Mouse (Mus musculus): ENCODE measurements at regions not wholly inside any gene's neighbourhood (a gene's known extent, or its start where the extent isn't known, plus 50 kb on each side); places are given as distances from the start of the nearest gene placed in this dataset.
A peak's percentile ranks its signal among the peaks of the same experiment; 100 is the strongest.

DNA sequence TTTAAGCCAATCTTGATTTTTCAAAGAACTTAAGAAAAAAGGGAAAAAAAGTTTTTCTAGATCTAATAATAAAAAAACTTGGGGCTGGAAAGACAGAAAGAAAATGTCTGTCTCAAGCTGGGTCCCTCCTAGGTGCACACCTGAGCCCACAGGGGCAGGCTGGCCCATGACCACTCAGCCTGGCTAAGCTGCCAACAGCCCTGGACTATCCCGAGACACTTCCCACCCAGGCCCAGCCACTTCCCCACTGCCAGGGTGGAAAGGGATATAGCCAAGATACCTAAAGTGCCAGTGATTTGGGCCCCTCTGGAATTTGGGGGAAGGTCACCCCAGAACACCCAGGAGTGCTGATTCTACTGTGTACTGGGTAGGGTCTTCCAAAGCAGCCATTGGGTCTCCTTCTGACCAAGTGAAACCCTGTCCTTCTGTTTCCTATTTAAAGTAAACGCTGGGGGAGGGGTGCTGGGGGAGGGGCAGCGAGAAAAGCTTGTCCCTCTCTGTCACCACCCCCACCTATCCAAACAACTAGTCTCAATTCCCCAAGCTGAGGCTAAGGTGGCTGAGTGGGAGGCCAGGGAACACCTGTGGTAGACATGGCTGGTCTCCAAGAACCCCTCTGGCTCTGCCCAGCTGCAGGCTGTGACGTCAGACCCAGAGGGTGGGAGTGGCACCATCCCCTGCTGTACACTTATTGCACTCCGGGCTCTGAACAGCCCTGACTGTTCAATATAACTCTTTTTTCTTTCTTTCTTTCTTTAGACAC is 62.6 kb downstream of the Mcfd2 start:
- 8% methylated on average over 5 of the region's 5 CpGs for WGBS
- H3K27me3 ChIP-seq (replicated peaks; ENCODE audit: insufficient read depth, low read length): no peaks in the 10 kb centered on the region
- peak; percentile 63 for DNase-seq (ENCODE audit: low spot score)
- TF ChIP-seq EP300 (IDR thresholded peaks at IDR 0.05): no peak
- no peak for TF ChIP-seq CTCF (IDR thresholded peaks at IDR 0.05)
- H3K4me3 ChIP-seq (ENCODE audit: low read depth, low read length): no peak overlapping the region
- no peaks in the 10 kb centered on the region for H3K9me3 ChIP-seq (ENCODE audit: low read length)
- H3K4me2 ChIP-seq (replicated peaks; ENCODE audit: low read depth, low read length): no peak overlapping the region
- no peaks in the 10 kb centered on the region for H3K36me3 ChIP-seq (ENCODE audit: insufficient read depth, low read length)
- H3K9ac ChIP-seq (replicated peaks; ENCODE audit: low read depth): no peak overlapping the region
- peak overlapping the region; percentile 83 for H3K27ac ChIP-seq (ENCODE audit: low read length)
- H3K4me1 ChIP-seq (ENCODE audit: insufficient read depth, low read depth, low read length): peaks cover 3% of the 10 kb centered on the region; the same call in 1 of the 2 replicates
- peak; percentile 42 for ATAC-seq

GRCm38 (mm10) chr17:87202490-87202889 is 63.2 kb downstream of the Mcfd2 start:
- H3K9ac ChIP-seq (replicated peaks; ENCODE audit: low read depth): no peak overlapping the region
- H3K36me3 ChIP-seq (ENCODE audit: insufficient read depth, low read length): no peaks in the 10 kb centered on the region
- H3K4me1 ChIP-seq (ENCODE audit: insufficient read depth, low read depth, low read length): peaks cover 3% of the 10 kb centered on the region; the same call in 1 of the 2 replicates
- DNase-seq (ENCODE audit: low spot score) (peak; percentile 86), ATAC-seq (peak; percentile 60)
- no peak overlapping the region for H3K4me3 ChIP-seq (ENCODE audit: low read depth, low read length)
- peak overlapping the region; percentile 83 for H3K27ac ChIP-seq (ENCODE audit: low read length)
- no peaks in the 10 kb centered on the region for H3K9me3 ChIP-seq (ENCODE audit: low read length)
- peak; percentile 10; the same call in 1 of the 2 replicates for TF ChIP-seq EP300 (IDR thresholded peaks at IDR 0.05)
- no peak for TF ChIP-seq CTCF (IDR thresholded peaks at IDR 0.05)
- 6% methylated on average over 6 of the region's 6 CpGs for WGBS
- no peak overlapping the region for H3K4me2 ChIP-seq (replicated peaks; ENCODE audit: low read depth, low read length)
- no peaks in the 10 kb centered on the region for H3K27me3 ChIP-seq (replicated peaks; ENCODE audit: insufficient read depth, low read length)

DNA sequence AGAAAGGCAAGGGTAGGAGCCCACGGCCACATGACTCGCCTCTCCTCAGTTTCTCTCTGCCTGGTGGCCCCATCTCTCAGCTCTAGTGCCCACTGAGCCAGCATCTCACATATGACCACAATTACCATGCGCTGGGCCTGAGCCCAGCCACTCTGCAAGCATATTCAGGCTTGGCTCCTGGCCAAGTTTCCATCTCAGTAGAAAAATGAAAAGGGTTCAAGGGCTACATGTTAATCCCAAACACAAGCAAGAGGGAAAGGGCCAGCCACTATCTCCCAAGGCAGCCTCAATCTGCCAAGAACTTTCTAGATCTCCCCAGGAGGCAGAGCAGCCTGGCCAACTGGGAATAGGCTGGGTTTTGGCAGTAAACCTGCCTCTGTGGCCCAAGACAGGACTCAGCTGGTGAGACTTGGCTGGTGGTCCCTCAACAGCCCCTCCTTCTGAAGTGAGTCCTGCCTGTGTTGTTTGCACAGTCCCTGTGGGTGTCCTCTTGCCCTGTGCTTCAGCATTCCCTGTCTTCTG is 65.0 kb downstream of the Mcfd2 start:
- peak; percentile 90 for DNase-seq (ENCODE audit: low spot score)
- no peak overlapping the region for H3K9ac ChIP-seq (replicated peaks; ENCODE audit: low read depth)
- TF ChIP-seq CTCF (IDR thresholded peaks at IDR 0.05): peak; percentile 2; the same call in 1 of the 2 replicates
- 0 out of 2 replicates have a peak, but pooled peaks have one; percentile 49 for TF ChIP-seq EP300 (IDR thresholded peaks at IDR 0.05)
- H3K4me1 ChIP-seq (ENCODE audit: insufficient read depth, low read depth, low read length): peaks cover 3% of the 10 kb centered on the region; the same call in 1 of the 2 replicates
- H3K4me2 ChIP-seq (replicated peaks; ENCODE audit: low read depth, low read length): no peak overlapping the region
- 27% methylated on average over 3 of the region's 3 CpGs for WGBS
- H3K36me3 ChIP-seq (ENCODE audit: insufficient read depth, low read length): no peaks in the 10 kb centered on the region
- no peaks in the 10 kb centered on the region for H3K27me3 ChIP-seq (replicated peaks; ENCODE audit: insufficient read depth, low read length)
- peak overlapping the region; percentile 66; the same call in 1 of the 2 replicates for H3K27ac ChIP-seq (ENCODE audit: low read length)
- H3K9me3 ChIP-seq (ENCODE audit: low read length): no peaks in the 10 kb centered on the region
- ATAC-seq: peak; percentile 79
- H3K4me3 ChIP-seq (ENCODE audit: low read depth, low read length): no peak overlapping the region

GRCm38 (mm10) chr17:87200134-87200533 is 65.6 kb downstream of the Mcfd2 start:
- peak overlapping the region; percentile 23 for H3K27ac ChIP-seq (ENCODE audit: low read length)
- peaks cover 3% of the 10 kb centered on the region; the same call in 1 of the 2 replicates for H3K4me1 ChIP-seq (ENCODE audit: insufficient read depth, low read depth, low read length)
- no peaks in the 10 kb centered on the region for H3K27me3 ChIP-seq (replicated peaks; ENCODE audit: insufficient read depth, low read length)
- TF ChIP-seq CTCF (IDR thresholded peaks at IDR 0.05) (no peak), EP300 (IDR thresholded peaks at IDR 0.05) (no peak)
- H3K36me3 ChIP-seq (ENCODE audit: insufficient read depth, low read length): no peaks in the 10 kb centered on the region
- ATAC-seq: no peak
- DNase-seq (ENCODE audit: low spot score): no peak
- no peak overlapping the region for H3K4me3 ChIP-seq (ENCODE audit: low read depth, low read length)
- no peak overlapping the region for H3K9ac ChIP-seq (replicated peaks; ENCODE audit: low read depth)
- H3K9me3 ChIP-seq (ENCODE audit: low read length): no peaks in the 10 kb centered on the region
- no peak overlapping the region for H3K4me2 ChIP-seq (replicated peaks; ENCODE audit: low read depth, low read length)
- 70% methylated on average over 2 of the region's 2 CpGs for WGBS

DNA sequence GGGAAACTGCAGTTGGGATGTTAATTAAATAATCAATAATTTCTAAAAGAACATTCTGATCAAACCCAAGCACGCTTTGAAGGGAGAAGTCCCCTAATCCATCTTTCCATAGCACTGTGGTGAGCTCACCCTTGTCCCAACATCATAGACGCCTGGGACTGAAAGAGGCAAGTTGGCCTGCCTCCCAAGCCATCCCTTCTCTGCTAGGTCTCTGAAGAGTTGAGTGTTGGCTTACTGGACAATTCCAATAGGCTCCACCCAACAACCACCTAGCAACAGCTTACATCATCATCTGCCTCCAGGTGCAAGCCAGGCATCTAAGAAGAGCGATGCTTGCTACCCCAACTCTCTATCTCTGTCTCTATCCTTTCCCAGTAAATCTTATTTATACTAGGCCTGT is 66.6 kb downstream of the Mcfd2 start:
- WGBS: 70% methylated on average over 3 of the region's 3 CpGs
- H3K27ac ChIP-seq (ENCODE audit: low read length): no peak overlapping the region
- H3K36me3 ChIP-seq (ENCODE audit: insufficient read depth, low read length): no peaks in the 10 kb centered on the region
- no peak for TF ChIP-seq EP300 (IDR thresholded peaks at IDR 0.05)
- TF ChIP-seq CTCF (IDR thresholded peaks at IDR 0.05): no peak
- H3K4me1 ChIP-seq (ENCODE audit: insufficient read depth, low read depth, low read length): peaks cover 3% of the 10 kb centered on the region; the same call in 1 of the 2 replicates
- H3K4me2 ChIP-seq (replicated peaks; ENCODE audit: low read depth, low read length): no peak overlapping the region
- ATAC-seq (no peak), DNase-seq (ENCODE audit: low spot score) (no peak)
- H3K27me3 ChIP-seq (replicated peaks; ENCODE audit: insufficient read depth, low read length): no peaks in the 10 kb centered on the region
- no peaks in the 10 kb centered on the region for H3K9me3 ChIP-seq (ENCODE audit: low read length)
- H3K4me3 ChIP-seq (ENCODE audit: low read depth, low read length): no peak overlapping the region
- no peak overlapping the region for H3K9ac ChIP-seq (replicated peaks; ENCODE audit: low read depth)

GRCm38 (mm10) chr17:87197434-87197833 is 68.3 kb downstream of the Mcfd2 start:
- no peak overlapping the region for H3K27ac ChIP-seq (ENCODE audit: low read length)
- H3K27me3 ChIP-seq (replicated peaks; ENCODE audit: insufficient read depth, low read length): no peaks in the 10 kb centered on the region
- H3K9ac ChIP-seq (replicated peaks; ENCODE audit: low read depth): no peak overlapping the region
- 96% methylated on average over 3 of the region's 4 CpGs for WGBS
- no peak for TF ChIP-seq EP300 (IDR thresholded peaks at IDR 0.05)
- TF ChIP-seq CTCF (IDR thresholded peaks at IDR 0.05): no peak
- H3K9me3 ChIP-seq (ENCODE audit: low read length): no peaks in the 10 kb centered on the region
- no peak overlapping the region for H3K4me2 ChIP-seq (replicated peaks; ENCODE audit: low read depth, low read length)
- no peak overlapping the region for H3K4me3 ChIP-seq (ENCODE audit: low read depth, low read length)
- H3K36me3 ChIP-seq (ENCODE audit: insufficient read depth, low read length): no peaks in the 10 kb centered on the region
- H3K4me1 ChIP-seq (ENCODE audit: insufficient read depth, low read depth, low read length): no peaks in the 10 kb centered on the region
- ATAC-seq (no peak), DNase-seq (ENCODE audit: low spot score) (no peak)

Data from lung, postnatal 0 days (tissue).